Mouse (Mus musculus): ENCODE data around the gene Trex2. TPM values are rescaled to one million over a fixed set of nuclear protein-coding genes. Genes with fewer than 3 reads are reported as not detected.

Trex2 gene
- total RNA-seq (2021) = not detected
- long read RNA-seq, experiment 1 = 0 reads
- long read RNA-seq, experiment 2 = 0 reads

DNA sequence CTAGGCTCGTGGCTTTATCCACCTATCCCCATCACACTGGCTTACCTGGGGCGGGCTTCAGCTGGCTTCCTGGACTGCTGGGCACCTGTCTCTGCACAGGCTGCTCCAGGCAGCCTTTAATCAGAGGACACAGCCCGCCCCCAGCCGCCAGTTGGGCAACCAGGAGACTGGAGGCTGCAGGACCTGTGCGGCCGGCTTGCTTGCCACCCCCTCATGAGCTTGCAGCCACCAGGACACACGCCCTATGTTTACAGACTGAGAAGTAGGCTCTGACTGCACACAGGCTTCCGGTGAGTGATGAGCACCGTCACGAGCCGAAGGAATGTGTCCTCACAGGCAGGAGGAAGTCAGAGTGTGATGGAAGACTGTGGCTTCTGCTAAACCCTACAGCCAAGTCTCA lies at the start of gene Trex2:
TSS of gene Trex2 (minus strand) at position 93 of the 400 bp plus-strand sequence.
- no peak for DNase-seq

DNA sequence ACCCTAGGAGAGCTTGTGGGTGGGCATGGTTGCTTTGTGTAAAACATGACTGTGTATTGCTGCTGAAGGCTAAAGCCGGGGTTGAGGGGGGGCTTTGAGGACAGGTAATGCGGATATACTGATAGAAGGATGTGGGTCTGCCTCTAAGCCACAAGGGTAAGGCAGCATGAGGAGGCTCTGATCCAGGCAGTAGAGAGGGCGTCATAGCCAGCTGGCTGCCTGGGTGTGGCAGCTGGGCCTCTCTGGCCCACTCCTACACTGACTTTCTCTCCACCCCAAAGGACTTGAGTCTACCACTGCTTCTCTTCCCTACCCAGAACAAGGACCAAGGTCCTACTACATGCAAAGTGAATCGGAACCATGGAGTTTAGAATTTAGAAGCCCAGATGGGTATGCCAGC lies 49.7 kb upstream of the Trex2 start:
- DNase-seq = no peak

DNA sequence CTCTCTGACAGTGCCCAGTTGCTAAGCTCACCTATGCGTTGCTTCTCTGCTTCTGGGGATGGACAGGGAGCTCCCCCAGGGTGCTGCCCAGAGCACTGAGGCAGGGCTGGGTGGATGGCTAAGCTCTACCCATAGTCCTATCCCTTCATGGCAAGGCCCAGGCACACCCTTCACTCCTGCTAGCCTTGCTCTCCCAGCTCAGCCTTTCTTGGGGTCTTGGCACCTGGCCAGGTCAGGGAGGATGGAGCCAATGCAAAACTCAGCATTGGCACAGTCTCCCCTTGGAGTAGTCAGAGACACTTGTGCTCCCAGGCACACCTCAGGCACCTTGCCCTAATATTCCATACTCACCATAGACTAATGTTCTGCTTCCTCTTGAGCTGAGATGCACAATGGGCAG lies 48.9 kb upstream of the Trex2 start:
- DNase-seq = no peak

DNA sequence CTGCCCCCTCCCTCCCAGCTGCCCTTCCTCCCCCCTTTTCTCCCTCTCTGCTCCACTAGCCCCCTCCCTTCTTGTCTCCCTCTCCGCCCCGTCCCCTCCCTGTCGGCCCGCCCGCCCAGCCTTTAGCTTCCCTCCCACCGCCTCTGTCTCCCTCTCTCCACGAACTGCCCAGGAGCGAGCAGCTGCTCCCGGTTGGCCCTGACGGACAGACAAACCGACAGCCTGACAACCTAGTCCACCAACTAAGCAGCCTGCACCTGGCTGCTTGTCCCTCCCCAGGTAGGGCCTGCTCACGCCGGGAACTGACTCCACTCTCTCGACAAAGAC lies 48.3 kb upstream of the Trex2 start, which contains the start of gene Bgn:
TSS of gene Bgn (plus strand) at position 119 of the 327 bp plus-strand sequence.
- DNase-seq = peak; percentile 49 to 56

DNA sequence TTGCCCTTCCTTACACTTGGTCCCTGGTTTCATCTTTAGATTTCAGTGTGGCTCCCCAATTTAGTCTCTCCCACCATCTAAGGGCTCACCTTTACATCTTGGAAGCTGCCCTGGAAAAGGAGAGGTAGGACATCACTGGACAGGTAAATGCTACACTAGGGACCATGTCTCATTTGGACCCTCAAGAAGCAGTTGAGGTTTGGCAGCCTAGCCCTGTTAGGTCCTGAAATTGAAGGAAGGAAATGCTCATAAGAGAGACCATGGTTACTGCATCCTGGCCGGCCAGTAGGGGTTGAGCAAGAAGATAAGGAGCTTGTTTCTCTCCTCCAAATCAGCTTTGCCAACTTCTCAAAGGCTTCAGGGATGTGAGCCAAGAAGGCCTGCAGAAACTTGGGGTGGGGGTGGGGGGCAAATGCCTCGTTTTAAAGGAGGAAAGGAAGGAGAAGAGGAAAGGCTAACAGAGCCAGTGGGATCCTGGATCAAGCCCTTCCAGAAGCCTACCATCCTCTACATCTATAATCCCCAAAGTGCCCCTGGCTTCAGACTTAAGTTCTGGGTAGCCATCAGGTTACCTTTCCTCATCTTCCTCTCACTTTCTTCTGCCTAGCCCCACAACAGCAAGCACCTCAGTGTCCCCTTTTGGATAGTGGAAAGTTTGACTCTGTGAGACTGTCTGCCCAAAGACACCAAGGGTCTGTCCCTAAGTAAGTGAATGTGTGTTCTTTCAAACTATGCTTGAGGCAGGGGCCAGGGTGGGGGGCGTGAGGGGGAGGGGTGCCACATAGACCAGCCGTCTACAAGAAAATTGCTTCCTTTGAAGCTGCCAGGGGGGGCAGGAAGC lies 47.7 kb upstream of the Trex2 start:
- no peak for DNase-seq

DNA sequence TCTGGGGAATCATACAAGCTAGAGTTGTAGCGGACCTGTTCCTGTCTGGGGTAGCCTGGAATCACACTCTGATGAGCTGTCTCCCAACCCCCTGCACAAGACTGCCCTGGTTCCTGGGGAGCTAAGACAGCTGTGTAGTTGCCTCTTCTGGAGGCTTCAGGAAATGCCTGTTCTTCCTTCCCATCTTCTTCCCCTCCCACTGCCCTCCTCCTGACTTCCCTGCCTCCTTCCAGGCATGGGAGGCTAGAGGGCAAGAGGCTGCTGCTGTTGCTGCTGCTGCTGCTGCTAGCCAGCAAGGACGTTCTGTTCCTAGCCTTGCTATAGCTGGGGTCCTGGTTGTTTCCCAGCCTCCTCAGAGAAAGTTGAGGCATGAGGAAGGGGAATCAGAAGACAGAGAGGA lies 45.2 kb upstream of the Trex2 start:
- peak; percentile 32 to 57 for DNase-seq

DNA sequence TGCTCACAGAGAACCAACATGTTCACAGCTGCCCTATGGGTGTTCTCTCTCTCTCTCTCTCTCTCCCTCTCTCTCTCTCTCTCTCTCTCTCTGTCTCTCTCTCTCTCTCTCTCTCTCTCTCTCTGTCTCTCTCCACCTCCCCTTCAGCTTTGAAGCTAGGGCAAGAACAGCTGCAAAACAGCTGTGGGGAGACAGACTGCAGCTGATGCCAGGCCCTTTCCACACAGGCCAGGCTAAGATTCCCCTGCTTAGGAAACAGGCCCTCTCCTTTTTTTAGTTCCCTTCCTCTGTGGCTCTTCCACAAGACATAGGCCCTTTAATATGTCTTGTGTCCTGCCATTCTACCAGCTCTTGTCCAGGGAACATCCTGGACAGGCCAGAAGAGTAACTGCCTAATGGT lies 44.5 kb upstream of the Trex2 start:
- peak in 1 of 2 experiments; percentile 53 for DNase-seq

DNA sequence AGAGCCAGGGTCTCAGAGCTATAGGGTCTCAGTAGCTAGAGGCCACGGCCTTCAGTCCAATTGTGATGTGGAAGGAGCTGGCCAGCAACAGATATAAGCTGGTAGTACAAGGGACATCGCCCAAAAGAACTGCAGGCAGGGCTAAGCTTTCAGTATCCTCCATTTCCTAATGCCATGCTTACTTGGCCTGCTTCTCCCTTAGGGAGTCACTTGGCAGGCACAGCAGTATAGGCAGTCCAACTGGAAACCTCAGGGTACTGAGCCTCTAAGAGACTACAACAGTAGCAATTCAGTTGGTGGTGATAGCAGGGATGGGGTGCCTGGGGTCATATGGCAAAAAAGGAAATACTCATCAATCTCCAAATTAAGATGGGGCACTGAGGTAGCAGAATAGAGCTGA lies 42.4 kb upstream of the Trex2 start:
- DNase-seq = no peak

DNA sequence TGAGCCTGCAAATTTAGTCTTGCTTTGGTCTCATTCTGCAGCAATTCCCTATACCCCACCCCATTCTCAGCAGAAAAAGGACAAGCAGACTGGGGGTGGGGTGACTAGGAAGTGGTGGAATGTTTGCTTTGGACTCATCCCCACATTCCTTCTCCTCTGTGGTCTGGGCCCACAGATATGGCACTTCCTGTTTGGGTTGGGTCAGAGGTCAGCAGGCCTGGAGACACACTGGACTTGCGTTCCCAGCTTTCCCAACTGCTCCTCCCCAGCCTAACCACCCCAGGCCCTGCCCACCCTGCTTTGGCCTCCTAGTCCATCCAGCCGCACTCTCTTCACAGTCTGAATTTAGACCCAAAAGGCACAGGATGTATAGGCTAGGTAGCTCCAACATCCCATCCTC lies 41.5 kb upstream of the Trex2 start:
- DNase-seq = peak; percentile 73 to 88

DNA sequence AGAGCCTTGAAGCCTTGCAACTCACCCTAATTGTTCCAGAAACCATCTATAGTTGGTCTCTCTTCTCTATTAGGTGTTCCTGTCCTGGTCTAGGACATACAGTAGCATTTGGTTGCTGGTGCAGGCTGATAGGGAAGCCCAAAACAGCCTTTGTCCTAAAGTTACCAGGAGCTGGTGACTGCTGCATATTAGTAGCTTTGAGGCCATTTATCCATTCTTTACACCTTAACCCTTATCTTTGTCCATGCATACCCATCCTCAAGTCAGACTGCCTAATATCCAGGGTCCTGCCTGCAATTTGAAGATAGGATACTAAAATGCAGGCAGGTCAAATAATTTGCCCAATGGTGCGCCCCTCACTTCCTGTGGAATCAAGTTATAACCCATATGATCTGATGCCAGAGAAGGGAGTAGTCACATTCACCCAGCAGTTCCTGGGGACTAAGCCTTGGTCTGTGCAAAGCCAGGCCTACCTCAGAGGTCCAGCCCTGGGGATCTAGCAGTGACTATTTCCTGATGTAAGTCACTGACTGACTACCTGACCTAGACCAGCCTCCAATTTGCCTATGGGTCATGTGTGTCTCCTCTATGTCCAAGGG lies 40.6 kb upstream of the Trex2 start:
- no peak for DNase-seq

DNA sequence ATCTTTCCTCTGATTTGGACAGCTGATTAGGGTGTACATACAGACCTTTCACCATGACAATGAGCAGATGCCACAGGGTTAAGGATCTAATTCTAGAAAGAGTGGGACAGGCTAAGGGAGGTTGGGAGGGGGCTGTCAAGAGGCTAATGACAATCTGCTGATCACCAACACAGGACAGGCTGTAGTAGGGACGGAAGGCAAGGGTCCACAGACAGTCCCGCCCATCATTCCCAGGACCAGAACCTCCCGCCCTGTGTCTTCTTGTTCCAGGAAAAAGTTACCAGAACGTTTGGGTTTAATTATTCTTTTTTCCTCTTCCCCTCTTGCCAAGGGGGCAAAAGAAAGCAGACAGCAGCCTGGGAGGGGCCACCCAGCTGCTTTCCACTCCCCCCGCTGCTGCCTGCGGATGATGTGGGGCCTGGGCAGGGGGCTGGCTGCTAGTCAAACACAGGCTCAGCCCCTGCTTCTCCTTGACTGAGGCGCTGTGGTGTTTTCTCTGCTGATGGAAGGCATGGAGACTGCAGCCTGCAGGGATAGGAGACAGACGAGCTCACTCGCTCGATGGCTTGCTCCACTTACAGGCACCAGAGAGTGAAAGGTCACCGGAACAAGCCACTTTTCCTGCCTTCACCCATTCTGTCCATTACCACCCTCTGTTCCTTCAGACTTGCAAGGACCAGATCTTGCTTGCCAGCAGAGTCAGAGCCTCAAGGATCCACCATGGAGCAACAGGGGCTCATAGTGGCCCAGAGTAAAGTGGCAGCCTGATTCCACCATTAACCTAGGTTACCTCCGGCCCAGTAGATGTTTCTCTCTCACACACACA lies 39.4 kb upstream of the Trex2 start:
- DNase-seq = no peak

DNA sequence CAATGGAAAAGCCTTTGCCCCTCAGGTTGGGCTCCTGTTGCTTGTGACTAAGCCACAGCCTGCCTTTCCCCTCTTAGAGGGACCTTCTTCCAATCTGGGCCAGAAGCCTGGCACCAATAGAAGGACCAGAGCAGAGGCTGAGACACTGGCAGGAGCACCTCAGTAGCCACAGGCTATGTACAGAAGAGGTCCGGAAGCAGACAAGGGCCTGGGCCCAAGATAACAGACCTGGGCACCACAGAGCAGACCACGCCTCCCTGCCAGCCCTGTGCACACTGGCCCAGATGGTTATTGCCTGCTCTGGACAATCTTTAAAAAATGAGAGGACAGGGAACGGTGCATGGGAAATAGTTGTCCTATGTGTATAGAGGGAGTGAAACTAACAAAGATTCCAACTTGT lies 36.6 kb upstream of the Trex2 start:
- DNase-seq = no peak

DNA sequence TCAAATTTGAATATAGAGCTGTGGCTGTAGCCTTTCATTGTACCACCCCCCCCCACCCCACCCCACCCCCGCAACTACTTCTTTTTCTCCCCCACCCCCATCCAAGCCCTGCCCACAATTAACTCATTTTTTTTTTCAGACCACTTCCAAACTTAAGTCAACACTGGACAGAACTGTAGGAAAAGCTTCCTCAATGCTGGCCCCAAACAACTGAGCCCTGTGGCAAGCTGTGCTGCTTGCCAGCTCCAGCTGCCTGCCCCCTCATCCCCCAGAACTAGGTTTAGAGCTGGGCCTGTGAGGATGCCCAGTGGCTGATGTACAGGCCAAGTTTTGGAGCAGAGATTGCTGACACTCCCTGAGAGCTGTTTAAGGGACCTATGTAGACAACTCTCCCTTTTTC lies 33.6 kb upstream of the Trex2 start:
- DNase-seq = no peak

DNA sequence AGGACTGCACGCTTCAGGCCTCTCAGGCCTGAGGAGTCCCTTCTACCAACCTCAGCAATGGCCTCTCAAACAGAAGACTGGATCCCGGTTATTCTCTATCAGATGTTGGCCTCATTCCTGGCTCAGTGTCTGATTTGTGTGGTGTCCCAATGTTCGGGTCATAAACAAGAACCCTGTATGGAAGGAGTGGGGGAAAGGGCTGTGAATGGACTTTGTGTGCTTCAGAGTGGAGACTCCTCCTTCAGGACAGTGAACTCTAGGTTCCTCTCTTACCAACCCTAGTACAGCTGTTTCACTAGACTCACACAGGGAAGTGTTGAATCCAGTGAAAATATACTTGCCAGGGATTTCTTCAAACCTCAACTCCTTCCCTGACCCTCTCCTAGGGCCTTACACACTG lies 33.2 kb upstream of the Trex2 start:
- DNase-seq = peak in 1 of 2 experiments; percentile 31

DNA sequence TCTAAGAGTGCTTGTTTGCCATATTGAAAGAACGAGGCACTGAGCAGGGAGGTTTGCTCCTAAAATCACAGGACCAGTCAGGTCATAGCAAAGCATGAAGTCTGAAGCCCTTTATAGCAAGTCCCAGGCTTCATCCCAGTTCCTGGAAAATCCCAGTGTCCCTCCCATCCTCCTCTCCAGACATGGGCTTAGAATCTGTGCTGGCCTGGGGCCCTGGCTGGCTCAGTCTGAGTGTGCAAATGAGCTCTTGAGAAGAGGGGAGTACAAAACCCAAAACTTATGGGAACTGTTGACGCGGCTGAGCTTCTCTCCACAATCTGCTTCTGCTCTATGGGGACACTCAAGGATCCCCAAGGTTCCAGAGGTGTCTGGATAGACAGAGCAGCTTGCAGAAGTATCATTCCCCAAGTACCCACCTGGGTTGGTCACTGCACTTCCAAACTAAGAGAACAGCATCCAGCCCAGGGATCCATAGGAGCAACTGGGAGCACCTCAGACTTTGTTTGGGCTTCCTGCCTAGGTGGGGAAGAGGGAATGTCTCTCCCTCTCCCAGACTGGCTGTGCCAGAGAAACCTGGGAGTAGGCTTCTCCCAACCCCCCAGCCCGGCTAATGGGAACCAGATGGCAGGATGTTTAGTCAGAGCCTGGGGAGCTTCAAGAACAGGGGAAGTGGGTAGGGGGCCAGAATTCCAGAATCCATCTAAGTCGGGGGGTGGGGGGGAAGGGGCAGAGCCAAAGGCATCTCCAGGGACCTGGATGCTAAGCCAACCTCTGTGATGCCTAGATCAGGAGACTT lies 32.5 kb upstream of the Trex2 start:
- peak; percentile 62 to 67 for DNase-seq

DNA sequence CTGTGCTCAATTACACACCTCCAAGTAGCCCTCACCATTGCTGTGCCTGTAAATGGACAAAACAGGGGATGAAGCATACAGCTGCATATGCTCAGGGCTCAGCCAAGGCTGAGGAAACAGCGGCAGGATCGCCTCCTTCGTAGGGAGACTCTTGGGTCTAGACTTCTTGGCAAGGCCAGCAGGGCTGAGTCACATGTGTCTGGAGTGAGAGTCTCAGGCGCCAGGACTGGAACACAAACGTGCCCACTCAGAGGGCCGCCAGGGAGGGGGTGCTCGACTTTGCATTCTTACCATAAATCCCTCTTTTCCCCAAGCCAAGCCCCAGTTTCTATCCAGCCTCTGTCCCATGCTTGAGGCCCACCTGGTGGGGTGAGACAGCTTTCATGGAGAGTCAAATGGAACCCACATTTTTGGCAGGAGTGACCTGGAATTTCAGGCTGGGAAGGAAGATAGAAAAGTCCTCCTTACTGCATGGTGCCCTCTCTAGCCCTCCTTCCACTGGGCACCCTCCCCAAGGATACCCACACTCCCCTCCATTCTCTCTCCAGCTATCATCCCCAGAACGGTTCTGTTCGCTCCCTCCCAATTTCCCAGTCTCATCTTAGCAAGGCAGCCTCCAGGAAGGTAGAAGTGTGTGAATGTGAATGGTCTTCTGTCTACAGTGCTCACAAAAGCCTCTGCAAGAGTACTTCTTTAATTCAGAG lies 30.5 kb upstream of the Trex2 start:
- DNase-seq = peak; percentile 67 to 79

DNA sequence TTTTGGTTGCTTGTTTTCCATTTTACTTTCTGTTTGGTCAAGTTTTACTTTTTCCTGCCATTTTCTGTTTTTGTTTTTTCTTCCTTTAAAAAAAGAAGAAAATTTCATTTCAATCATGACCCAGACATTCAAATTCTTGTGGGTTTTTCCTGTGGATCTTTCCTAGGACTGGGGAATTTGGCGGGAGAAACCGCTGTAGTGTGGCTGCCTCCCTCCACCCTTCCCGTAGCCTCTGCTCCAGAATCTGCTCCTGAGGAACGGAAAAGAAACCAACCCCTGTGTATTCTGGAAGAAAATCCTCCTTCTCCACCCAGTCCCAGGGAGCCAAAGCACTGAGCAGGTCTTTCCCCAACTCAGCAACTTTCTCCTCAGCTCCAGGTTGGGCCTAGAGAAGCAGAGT lies 25.6 kb upstream of the Trex2 start:
- no peak for DNase-seq

DNA sequence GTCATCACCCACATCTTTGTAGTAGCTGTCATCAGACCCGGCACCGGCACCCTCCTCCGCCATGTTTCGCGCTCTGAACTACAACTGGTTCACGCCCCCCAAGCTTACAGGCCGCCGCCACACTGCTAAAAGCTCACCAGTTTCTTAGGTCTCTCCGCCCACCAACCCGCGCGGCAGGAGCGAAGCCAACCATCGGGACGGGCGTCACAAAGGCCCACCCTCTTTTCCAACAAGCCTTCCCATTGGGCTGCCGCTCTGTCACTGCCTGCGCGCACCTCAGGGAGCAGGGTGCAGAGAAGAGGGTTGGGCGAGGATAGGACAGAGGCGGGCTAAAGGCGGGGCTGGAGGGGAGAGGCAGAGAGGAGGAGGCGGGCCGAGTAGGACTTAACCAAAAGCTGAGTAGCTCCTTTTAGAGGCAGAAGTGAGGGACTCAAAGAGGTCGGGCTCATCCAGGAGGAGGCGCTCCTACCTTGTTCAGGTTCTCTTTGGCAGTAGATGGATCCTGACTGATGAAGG lies 23.8 kb upstream of the Trex2 start, which contains the start of gene Haus7:
TSS of gene Haus7 (minus strand) at position 168 of the 516 bp plus-strand sequence.
- DNase-seq = peak; percentile 89 to 97

DNA sequence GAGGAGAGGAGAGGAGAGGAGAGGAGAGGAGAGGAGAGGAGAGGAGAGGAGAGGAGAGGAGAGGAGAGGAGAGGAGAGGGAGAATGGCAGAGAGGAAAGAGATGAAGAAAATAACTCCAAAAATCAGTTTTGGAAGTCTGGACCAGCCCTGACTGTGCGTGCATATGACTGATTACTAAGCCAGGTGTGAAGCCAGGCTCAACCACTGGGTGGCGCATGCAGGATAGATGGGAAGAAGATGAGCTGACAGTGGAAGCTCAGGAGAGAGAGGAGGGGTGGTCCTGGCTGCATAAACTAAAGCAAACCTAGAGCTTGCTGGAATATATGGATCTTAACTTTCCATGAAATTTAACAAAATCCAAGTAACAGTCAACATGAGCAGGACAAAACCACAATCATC lies 16.8 kb upstream of the Trex2 start:
- DNase-seq = peak; percentile 45 to 87

DNA sequence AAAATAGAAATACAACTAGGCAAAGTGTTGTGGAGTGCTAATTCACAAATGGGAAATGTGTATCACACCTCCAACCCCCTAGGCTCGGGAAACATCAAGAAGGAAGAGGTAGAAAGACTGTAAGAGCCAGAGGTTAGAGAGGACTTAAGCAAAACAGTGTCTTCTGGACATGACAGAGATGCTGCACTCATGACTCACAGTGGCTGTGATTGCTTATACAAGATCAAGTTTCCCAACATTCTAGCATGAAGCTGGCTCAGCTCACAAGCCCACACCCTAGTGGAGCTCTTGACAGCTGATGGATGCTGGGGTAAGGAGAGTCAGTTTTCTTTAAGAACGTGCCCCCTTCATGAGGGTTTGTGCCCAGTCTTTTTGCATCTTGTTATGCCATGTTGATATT lies 6.3 kb upstream of the Trex2 start:
- DNase-seq = no peak

DNA sequence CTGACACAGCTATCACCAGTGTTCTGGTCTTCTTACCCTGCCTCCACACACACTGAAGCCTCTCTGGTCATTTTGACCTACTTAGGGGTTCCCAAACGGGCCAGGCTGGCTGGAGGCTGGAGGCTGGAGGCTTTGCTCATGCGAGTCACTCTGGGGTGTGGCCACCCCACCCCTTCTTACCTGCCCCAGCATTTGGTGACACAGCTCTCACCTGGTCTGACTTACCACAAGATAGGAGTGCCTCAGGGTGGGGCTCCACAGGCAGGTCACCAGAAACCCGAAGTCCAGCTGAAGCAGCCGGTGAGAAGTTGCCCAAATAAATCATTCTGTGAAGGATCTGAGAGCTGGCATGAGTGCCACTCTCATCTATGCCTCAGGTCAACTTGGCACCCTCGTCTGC lies 2.3 kb downstream of the Trex2 start:
- DNase-seq = no peak
